In genomic region chr5:124432398-124433012, GRCm38 (mm10) we compare ENCODE assay signal across 8 mouse cellular contexts. TPM values are rescaled to one million over a fixed set of nuclear protein-coding genes. Genes with fewer than 3 reads are reported as not detected.
DNase-seq lines count a peak whose midpoint lies in the region; ATAC-seq and TF ChIP-seq lines count a peak whose summit lies in the region.

No protein-coding gene starts in this region.

- ATAC-seq in heart, embryonic 13.5 days (ENCODE audit: extremely low read depth, insufficient number of reproducible peaks, low FRiP score, low TSS enrichment) = no peak
- ATAC-seq in limb, embryonic 14.5 days (ENCODE audit: low FRiP score, low read depth) = peak; percentile 84
- peak; percentile 73 for ATAC-seq in midbrain, embryonic 13.5 days
- ATAC-seq in stomach, embryonic 14.5 days (ENCODE audit: insufficient number of reproducible peaks, insufficient read depth, low FRiP score, low read depth) = peak; percentile 71; the same call in 1 of the 2 replicates

- H3K27ac ChIP-seq in cortical plate, adult 2 months (ENCODE audit: insufficient read depth, low read length) = no peak overlapping the region
- no peak overlapping the region for H3K27ac ChIP-seq in heart, embryonic 13.5 days (replicated peaks)
- no peak overlapping the region for H3K27ac ChIP-seq in limb, embryonic 14.5 days (replicated peaks; ENCODE audit: low read depth, low read length)
- no peak overlapping the region for H3K27ac ChIP-seq in midbrain, embryonic 13.5 days
- H3K27ac ChIP-seq in stomach, embryonic 14.5 days (ENCODE audit: low read length) = no peak overlapping the region

- H3K9ac ChIP-seq in heart, embryonic 13.5 days = 0 out of 2 replicates have a peak overlapping the region, but pooled peaks have one; percentile 12
- no peak overlapping the region for H3K9ac ChIP-seq in limb, embryonic 14.5 days (ENCODE audit: low read depth, low read length, severe bottlenecking)
- H3K9ac ChIP-seq in midbrain, embryonic 13.5 days (replicated peaks) = no peak overlapping the region; the same call in 1 of the 2 replicates
- no peak overlapping the region for H3K9ac ChIP-seq in stomach, embryonic 14.5 days (replicated peaks; ENCODE audit: low read depth, low read length)

- peak; percentile 83 for TF ChIP-seq CTCF in cortical plate, adult 2 months (IDR thresholded peaks at IDR 0.05; ENCODE audit: extremely low read depth, insufficient read depth, low read length)

- no peaks in the 10 kb centered on the region for H3K36me3 ChIP-seq in heart, embryonic 13.5 days
- H3K36me3 ChIP-seq in limb, embryonic 14.5 days (ENCODE audit: control insufficient read depth, insufficient read depth, low read length) = no peaks in the 10 kb centered on the region
- H3K36me3 ChIP-seq in midbrain, embryonic 13.5 days = no peaks in the 10 kb centered on the region
- no peaks in the 10 kb centered on the region for H3K36me3 ChIP-seq in stomach, embryonic 14.5 days (ENCODE audit: control insufficient read depth, insufficient read depth, low read length)

- H3K4me2 ChIP-seq in heart, embryonic 13.5 days = no peak overlapping the region
- no peak overlapping the region for H3K4me2 ChIP-seq in limb, embryonic 14.5 days (replicated peaks; ENCODE audit: low read depth, low read length, severe bottlenecking)
- H3K4me2 ChIP-seq in midbrain, embryonic 13.5 days (replicated peaks) = no peak overlapping the region
- H3K4me2 ChIP-seq in stomach, embryonic 14.5 days (replicated peaks; ENCODE audit: low read depth, low read length) = no peak overlapping the region

- no peaks in the 10 kb centered on the region for H3K4me1 ChIP-seq in cortical plate, adult 2 months (ENCODE audit: control insufficient read depth, insufficient read depth, low read length)
- peaks cover 12% of the 10 kb centered on the region; the same call in 1 of the 2 replicates for H3K4me1 ChIP-seq in heart, embryonic 13.5 days
- no peaks in the 10 kb centered on the region for H3K4me1 ChIP-seq in limb, embryonic 14.5 days (ENCODE audit: control insufficient read depth, insufficient read depth, low read length)
- H3K4me1 ChIP-seq in midbrain, embryonic 13.5 days (replicated peaks) = no peaks in the 10 kb centered on the region
- no peaks in the 10 kb centered on the region for H3K4me1 ChIP-seq in stomach, embryonic 14.5 days (ENCODE audit: control insufficient read depth, insufficient read depth, low read length)

- no peak overlapping the region for H3K4me3 ChIP-seq in cortical plate, adult 2 months (ENCODE audit: insufficient read depth, low read length)
- no peak overlapping the region for H3K4me3 ChIP-seq in heart, embryonic 13.5 days
- H3K4me3 ChIP-seq in limb, embryonic 14.5 days (replicated peaks; ENCODE audit: low read length) = no peak overlapping the region
- no peak overlapping the region for H3K4me3 ChIP-seq in midbrain, embryonic 13.5 days (replicated peaks)
- no peak overlapping the region for H3K4me3 ChIP-seq in stomach, embryonic 14.5 days (ENCODE audit: low read depth, low read length)

- H3K9me3 ChIP-seq in heart, embryonic 13.5 days = no peaks in the 10 kb centered on the region
- H3K9me3 ChIP-seq in limb, embryonic 14.5 days (ENCODE audit: control insufficient read depth, low read length) = no peaks in the 10 kb centered on the region
- no peaks in the 10 kb centered on the region for H3K9me3 ChIP-seq in midbrain, embryonic 13.5 days
- no peaks in the 10 kb centered on the region for H3K9me3 ChIP-seq in stomach, embryonic 14.5 days (ENCODE audit: control insufficient read depth, low read depth, low read length)

- DNase-seq in urinary bladder, postnatal 14 days (ENCODE audit: low spot score) = peak; percentile 70
- no peak for DNase-seq in urinary bladder, adult 2 months (ENCODE audit: low spot score)
- DNase-seq in kidney, adult 9 months = peak; percentile 83
- DNase-seq in limb, embryonic 14.5 days (ENCODE audit: low spot score) = peak; percentile 78

- no peaks in the 10 kb centered on the region for H3K27me3 ChIP-seq in heart, embryonic 13.5 days (replicated peaks)
- H3K27me3 ChIP-seq in limb, embryonic 14.5 days (ENCODE audit: control insufficient read depth, insufficient read depth, low read length) = no peaks in the 10 kb centered on the region
- H3K27me3 ChIP-seq in midbrain, embryonic 13.5 days = no peaks in the 10 kb centered on the region
- no peaks in the 10 kb centered on the region for H3K27me3 ChIP-seq in stomach, embryonic 14.5 days (ENCODE audit: control insufficient read depth, insufficient read depth, low read length)

- TF ChIP-seq POLR2A in cortical plate, adult 2 months (IDR thresholded peaks at IDR 0.05; ENCODE audit: extremely low read depth, insufficient read depth, low read length) = no peak
- TF ChIP-seq POLR2A in limb, embryonic 14.5 days (IDR thresholded peaks at IDR 0.05; ENCODE audit: borderline replicate concordance, extremely low read depth, insufficient read depth, insufficient read length) = no peak

RNA-seq across cellular contexts. Expression of gene Sbno1, which starts 6.7 kb away (rescaled TPM):
- polyA plus RNA-seq in urinary bladder, adult 2 months (2012; rRNA removed) = 30.6 and 35.2 TPM in 2 replicates
- polyA plus RNA-seq in cortical plate, adult 2 months (2012; rRNA removed) = 56.4 and 57.2 TPM in 2 replicates
- 54.3 and 64.1 TPM in 2 replicates for polyA plus RNA-seq in heart, embryonic 13.5 days (2015; fragmentation: Nextera tagmentation; extraction: Ambion mirVana)
- 43.0 and 45.9 TPM in 2 replicates for polyA plus RNA-seq in limb, embryonic 14.5 days (2012; rRNA removed)
- polyA plus RNA-seq in limb, embryonic 14.5 days (2014; fragmentation: Nextera tagmentation; extraction: Ambion mirVana) = 65.1 and 76.3 TPM in 2 replicates
- polyA plus RNA-seq in midbrain, embryonic 13.5 days (2015; fragmentation: Nextera tagmentation; extraction: Ambion mirVana) = 116 and 118 TPM in 2 replicates
- polyA plus RNA-seq in stomach, embryonic 14.5 days (2014; fragmentation: Nextera tagmentation; extraction: Ambion mirVana) = 95.3 and 104 TPM in 2 replicates

RNA-seq across cellular contexts. Expression of gene Kmt5a, which starts 7.2 kb away (rescaled TPM):
- 53.7 and 62.0 TPM in 2 replicates for polyA plus RNA-seq in urinary bladder, adult 2 months (2012; rRNA removed)
- 51.9 and 54.9 TPM in 2 replicates for polyA plus RNA-seq in cortical plate, adult 2 months (2012; rRNA removed)
- 26.7 and 34.4 TPM in 2 replicates for polyA plus RNA-seq in heart, embryonic 13.5 days (2015; fragmentation: Nextera tagmentation; extraction: Ambion mirVana)
- 96.7 and 101 TPM in 2 replicates for polyA plus RNA-seq in limb, embryonic 14.5 days (2012; rRNA removed)
- 70.9 and 91.4 TPM in 2 replicates for polyA plus RNA-seq in limb, embryonic 14.5 days (2014; fragmentation: Nextera tagmentation; extraction: Ambion mirVana)
- 20.4 and 23.6 TPM in 2 replicates for polyA plus RNA-seq in midbrain, embryonic 13.5 days (2015; fragmentation: Nextera tagmentation; extraction: Ambion mirVana)
- 52.9 and 59.8 TPM in 2 replicates for polyA plus RNA-seq in stomach, embryonic 14.5 days (2014; fragmentation: Nextera tagmentation; extraction: Ambion mirVana)

RNA-seq across cellular contexts. Expression of gene Rilpl2, which starts 45.7 kb away (rescaled TPM):
- polyA plus RNA-seq in urinary bladder, adult 2 months (2012; rRNA removed) = 18.7 and 20.3 TPM in 2 replicates
- 26.9 and 27.1 TPM in 2 replicates for polyA plus RNA-seq in cortical plate, adult 2 months (2012; rRNA removed)
- 12.3 and 14.8 TPM in 2 replicates for polyA plus RNA-seq in heart, embryonic 13.5 days (2015; fragmentation: Nextera tagmentation; extraction: Ambion mirVana)
- polyA plus RNA-seq in limb, embryonic 14.5 days (2012; rRNA removed) = 34.7 and 36.3 TPM in 2 replicates
- polyA plus RNA-seq in limb, embryonic 14.5 days (2014; fragmentation: Nextera tagmentation; extraction: Ambion mirVana) = 36.9 and 39.2 TPM in 2 replicates
- polyA plus RNA-seq in midbrain, embryonic 13.5 days (2015; fragmentation: Nextera tagmentation; extraction: Ambion mirVana) = 18.2 and 19.4 TPM in 2 replicates
- polyA plus RNA-seq in stomach, embryonic 14.5 days (2014; fragmentation: Nextera tagmentation; extraction: Ambion mirVana) = 30.6 and 31.7 TPM in 2 replicates

RNA-seq across cellular contexts. Expression of gene Snrnp35, which starts 50.4 kb away (rescaled TPM):
- 7.2 and 8.8 TPM in 2 replicates for polyA plus RNA-seq in urinary bladder, adult 2 months (2012; rRNA removed)
- 11.5 TPM in 2 replicates for polyA plus RNA-seq in cortical plate, adult 2 months (2012; rRNA removed)
- 22.9 and 23.9 TPM in 2 replicates for polyA plus RNA-seq in heart, embryonic 13.5 days (2015; fragmentation: Nextera tagmentation; extraction: Ambion mirVana)
- polyA plus RNA-seq in limb, embryonic 14.5 days (2012; rRNA removed) = 8.1 and 17.1 TPM in 2 replicates
- polyA plus RNA-seq in limb, embryonic 14.5 days (2014; fragmentation: Nextera tagmentation; extraction: Ambion mirVana) = 10.7 and 12.2 TPM in 2 replicates
- 26.1 and 26.3 TPM in 2 replicates for polyA plus RNA-seq in midbrain, embryonic 13.5 days (2015; fragmentation: Nextera tagmentation; extraction: Ambion mirVana)
- polyA plus RNA-seq in stomach, embryonic 14.5 days (2014; fragmentation: Nextera tagmentation; extraction: Ambion mirVana) = 11.5 and 14.2 TPM in 2 replicates
